Mouse (Mus musculus): ENCODE results near the gene Ldlrad3.

Ldlrad3 gene

DNA sequence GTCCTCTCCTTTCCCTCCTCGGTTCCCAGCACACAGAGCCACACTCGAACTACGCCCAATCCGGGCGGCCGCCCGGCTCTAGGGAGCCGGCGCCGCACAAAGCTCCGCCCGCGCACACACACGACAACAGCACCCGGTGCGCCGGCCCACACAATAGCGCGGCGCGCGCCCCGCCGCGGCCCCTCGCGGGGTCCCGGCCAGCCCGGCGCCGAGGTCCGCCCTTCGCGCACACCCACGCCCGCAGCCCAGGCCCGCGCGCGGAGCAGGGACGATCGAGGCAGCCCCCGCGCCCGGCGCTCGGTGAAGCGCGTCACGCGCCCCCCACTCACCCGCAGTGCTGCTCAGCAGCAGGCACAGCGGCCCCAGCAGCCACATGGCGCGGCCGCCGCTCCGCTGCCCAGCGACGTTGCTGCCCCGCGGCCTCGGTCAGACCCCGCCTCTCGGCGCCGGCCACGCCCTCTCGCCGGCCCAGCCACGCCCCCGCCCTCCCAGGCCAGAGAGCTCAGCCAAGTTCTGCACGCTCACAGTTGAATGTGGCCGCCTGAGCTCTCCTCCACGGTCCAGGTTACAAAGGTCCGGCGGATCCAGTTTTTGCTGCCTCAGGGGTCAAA is at the start of gene Ldlrad3:
Gene Ldlrad3 (minus strand): TSS at position 435 of the 611 bp plus-strand sequence.
- under 1% methylated on average over 73 of the region's 77 CpGs for WGBS

DNA sequence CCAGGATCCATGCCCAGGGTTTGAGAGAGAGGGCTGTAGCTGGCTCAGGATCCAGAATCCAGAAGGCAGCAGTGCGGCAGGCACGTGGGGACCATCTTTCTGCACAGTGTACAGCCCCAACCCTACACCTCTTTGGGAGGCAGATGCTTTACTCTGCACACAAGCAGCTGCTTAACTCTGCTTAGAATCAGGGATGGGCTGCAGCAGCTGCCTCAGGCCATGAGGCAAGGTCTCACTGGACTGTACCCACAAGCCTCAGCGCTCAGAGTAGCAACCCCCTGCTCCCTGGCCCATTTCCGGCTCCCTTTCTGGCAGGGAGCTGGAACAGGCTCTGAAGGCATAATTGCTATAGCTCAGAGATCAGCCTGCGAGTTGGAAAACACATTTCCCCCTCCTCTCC is 45.3 kb upstream of the Ldlrad3 start:
- WGBS, result 42% methylated on average over 5 of the region's 5 CpGs

DNA sequence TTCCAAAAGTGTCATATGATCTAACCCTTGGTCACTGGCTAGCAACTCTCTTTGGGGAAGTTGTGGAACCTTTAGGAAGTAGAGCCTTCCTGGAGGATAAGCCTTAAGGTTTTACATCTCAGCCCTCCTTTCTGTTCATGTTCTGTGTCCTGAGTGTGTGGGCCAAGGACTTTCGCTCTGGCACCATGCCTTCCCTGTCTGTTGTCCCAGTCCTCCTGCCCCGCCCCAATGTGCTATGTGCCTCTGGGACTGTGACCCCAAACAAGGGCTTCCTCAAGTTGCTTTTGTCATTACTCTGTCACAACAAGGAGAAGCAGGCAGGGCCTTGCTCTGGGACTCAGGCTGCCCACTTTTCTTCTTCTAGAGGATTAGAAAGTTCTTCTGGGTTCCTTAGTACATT is 42.9 kb upstream of the Ldlrad3 start:
- WGBS, result 92% methylated on average over 2 of the region's 2 CpGs

- WGBS, result 54% methylated on average over 5 of the region's 5 CpGs
These were observed 42.1 kb upstream of the Ldlrad3 start for GRCm38 (mm10) chr2:102228331-102228730.

DNA sequence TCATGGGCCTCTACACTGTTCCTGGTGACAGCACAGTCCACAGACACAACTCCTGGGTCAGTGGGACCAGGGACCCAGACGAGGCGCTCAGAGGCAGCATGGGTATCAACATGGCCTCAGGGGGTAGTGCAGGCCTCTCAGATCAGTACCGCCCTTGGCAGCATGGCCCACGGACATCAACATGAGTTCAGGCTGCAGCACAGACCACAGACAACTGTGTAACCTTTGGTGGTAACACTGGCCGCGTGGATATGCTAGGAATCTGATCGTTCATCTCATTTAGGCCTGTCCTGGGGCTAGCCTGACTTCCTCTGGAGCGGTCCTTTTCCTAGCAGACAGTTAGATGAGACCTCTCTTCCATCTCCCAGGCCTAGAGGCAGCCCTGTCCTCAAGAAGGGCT is 41.7 kb upstream of the Ldlrad3 start:
- WGBS, result 95% methylated on average over 8 of the region's 8 CpGs

- WGBS, result 85% methylated on average over 15 of the region's 15 CpGs
These were observed 40.1 kb upstream of the Ldlrad3 start for GRCm38 (mm10) chr2:102226274-102226673.

GRCm38 (mm10) chr2:102223355-102224128 is 37.4 kb upstream of the Ldlrad3 start:
- WGBS, result 30% methylated on average over 11 of the region's 11 CpGs

DNA sequence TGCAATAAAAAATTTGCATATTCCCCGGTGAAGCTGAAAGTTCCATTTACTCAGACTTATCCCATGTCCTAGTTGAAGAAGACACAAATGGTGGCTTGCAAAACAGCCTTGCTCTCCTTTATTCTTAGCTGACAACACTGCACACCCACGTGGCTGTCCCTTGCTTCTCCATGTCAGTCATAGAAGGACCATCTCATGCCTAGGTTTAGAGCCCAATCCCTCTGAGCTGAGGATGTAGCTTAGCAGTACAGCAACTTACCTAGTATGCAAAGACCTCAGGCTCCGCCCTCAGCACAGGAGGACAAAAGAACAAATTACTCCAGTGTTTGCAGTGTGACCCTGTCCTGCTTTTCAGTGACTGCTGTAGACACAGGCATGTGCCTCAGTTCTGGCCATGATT is 36.6 kb upstream of the Ldlrad3 start:
- 74% methylated on average over 3 of the region's 3 CpGs for WGBS

DNA sequence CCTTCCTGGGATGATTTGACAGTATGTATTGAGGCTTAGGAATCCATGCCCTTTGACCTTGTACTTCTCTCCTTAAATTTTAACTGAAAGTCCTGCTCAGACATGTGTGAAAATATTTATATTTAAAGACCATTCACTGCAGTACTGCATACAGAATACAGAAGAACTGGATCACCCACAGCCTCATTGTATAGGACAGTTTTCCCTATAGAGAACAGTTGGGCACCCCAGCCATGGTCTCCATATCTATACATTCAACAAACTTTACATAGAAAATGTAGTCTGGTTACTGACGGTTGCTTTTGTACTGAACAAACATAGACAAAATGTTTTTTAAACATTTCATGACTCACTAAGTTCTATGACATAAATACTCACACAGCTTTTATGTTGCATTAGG is 30.6 kb upstream of the Ldlrad3 start:
- WGBS, result 93% methylated on average over 1 of the region's 1 CpGs

DNA sequence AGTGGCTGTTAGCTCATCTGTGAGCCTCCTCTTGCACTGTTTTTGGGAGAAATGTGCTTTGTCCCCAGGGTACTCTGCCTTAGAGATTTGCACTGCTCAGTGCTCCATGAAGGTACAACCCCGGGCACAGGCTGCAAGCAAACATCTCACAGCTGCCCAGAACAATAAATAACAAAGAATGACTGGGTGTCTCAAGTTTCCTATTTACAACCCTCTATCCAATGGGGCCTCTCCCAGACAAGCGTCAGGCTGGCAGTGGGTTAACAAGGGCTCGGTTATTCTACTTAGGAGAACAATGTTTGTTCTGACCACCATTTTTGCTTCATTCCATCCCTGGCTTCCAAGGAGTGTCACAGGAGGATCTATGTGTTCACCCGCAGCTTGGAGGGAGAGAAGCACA is 25.9 kb upstream of the Ldlrad3 start:
- 66% methylated on average over 4 of the region's 4 CpGs for WGBS

GRCm38 (mm10) chr2:102205672-102206399 is 19.7 kb upstream of the Ldlrad3 start:
- 21% methylated on average over 14 of the region's 14 CpGs for WGBS

DNA sequence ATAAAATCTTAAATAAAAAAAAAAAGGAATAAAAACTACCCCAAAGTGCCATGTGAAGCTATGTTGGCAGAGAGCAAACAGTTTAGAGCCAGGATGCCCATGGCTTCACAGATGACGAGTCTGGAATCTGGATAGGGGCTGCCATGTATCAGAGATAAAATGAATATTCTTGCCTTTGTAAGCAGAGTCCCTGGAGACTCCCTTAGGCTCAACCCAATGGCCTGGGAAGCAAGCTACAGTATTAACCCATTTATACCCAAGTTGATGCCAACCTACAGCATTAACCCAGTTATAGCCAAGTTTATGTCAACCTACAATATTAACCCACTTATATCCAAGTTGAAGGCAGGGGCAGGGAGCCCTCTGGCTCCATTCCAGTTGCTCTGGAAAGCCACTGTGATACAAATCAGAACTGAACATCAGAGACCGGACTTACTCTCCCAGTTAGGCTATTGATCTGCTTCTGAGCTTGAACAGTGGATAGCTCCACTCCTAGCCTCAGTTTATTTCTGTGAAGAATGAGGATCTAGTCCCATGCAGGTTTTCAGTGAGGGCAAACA is 16.1 kb upstream of the Ldlrad3 start:
- WGBS, result 73% methylated on average over 2 of the region's 2 CpGs

DNA sequence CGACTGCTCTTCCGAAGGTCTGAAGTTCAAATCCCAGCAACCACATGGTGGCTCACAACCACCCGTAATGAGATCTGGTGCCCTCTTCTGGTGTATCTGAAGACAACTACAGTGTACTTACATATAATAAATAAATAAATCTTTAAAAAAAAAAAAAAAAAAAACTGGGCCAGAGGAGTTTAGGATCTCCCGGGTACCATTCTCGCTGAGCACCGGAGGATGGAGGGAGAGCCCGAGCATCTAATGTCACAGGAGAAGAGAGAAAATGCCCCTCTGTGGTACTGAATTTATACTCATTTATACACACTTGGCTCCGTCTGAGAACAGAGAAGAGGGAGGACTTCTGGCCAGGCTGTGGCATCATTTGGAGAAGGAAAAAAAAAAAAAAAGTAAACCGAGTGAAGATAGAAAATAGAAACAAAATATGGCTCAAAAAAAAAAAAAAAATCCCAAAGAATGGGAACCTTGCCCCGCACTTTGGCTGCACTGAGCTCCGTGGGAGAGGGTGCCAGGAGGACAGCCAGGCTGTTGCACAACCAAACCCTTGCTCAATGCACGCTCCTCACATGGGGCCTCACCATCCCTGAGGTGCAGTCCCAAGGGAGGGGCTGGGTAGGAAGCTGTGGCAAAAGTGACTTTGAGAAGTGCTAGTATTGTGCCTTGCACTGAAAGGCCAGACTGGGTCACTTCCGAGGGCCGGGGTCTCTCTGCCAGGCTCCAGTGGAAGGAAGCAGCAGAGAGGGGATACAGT is 15.2 kb upstream of the Ldlrad3 start:
- 44% methylated on average over 12 of the region's 14 CpGs for WGBS

DNA sequence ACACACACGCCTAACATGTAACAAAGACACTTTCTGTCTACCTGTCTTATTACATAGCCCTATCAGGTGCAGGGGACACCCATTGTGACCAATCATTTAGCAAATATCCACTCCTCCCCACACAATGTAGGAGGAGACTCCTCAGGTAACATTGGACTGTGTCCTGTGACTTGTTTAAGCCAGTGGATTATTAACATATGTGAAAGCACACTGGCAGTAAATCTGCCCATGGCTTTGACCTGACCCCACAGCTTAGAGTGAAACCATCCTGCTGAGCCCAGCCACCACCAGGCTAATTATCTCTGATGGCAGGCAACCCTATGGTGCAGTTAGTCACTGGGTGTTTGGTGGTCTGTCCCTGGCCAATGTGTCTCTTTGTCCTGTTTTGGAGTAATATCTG is 11.1 kb upstream of the Ldlrad3 start:
- 97% methylated on average over 1 of the region's 1 CpGs for WGBS

DNA sequence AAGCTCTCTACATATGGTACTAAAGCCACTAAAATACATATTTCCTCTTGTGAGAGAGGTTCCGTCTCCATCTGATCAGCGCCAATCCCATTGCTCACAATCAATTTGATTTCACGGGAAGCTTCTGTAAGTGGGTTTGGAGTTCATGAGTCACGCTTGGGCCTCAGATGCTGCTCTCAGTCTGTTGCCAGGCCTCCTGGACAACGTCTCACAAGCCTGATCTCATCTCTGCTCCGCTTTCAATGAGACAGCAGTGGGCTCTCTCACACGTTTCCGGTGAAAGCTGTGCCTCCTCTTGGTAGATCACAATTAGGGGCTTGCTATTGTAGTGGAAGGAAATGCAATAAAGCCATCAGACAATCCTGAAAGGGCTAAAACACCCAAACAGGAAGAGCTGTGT is 10.5 kb upstream of the Ldlrad3 start:
- WGBS, result 65% methylated on average over 8 of the region's 8 CpGs

DNA sequence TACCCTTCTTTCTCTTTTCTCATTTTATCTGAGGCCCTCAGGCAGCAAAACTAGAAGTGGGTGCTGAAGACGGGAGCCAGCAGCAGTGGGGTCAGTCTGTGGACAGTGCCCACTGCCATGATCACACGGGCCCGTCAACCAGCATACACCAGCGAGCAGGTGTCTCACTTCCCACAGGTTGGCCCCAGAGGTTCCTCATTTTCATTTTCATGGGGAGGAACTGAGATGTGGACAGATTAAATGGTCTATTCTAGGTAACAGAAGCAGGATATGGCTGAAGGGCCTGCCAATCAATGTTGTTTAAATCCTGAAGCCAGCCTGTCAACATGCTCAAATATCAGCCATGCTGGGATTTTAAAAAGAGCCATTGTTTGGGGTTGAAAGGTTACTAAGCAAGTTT is 9.3 kb upstream of the Ldlrad3 start:
- 89% methylated on average over 4 of the region's 4 CpGs for WGBS

DNA sequence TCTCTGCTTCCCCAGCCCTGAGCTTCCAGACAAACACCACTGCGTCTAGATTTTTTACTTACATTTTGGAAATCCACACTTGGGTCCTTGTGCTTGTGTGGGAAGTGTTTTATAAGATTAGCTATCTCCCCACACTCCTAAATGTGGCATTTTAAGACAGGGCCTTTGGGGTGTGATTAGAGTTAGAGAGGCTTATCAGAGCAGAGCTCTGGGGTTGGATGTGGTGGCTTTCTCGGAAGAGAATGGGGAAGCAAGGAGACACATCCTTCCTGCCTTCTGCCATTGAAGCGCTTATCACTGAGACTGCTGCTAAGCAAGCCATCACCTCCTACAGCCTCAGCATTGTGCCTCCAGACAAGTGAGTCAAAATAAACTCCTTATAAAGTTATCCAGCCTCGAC is 8.1 kb upstream of the Ldlrad3 start:
- 48% methylated on average over 4 of the region's 4 CpGs for WGBS

DNA sequence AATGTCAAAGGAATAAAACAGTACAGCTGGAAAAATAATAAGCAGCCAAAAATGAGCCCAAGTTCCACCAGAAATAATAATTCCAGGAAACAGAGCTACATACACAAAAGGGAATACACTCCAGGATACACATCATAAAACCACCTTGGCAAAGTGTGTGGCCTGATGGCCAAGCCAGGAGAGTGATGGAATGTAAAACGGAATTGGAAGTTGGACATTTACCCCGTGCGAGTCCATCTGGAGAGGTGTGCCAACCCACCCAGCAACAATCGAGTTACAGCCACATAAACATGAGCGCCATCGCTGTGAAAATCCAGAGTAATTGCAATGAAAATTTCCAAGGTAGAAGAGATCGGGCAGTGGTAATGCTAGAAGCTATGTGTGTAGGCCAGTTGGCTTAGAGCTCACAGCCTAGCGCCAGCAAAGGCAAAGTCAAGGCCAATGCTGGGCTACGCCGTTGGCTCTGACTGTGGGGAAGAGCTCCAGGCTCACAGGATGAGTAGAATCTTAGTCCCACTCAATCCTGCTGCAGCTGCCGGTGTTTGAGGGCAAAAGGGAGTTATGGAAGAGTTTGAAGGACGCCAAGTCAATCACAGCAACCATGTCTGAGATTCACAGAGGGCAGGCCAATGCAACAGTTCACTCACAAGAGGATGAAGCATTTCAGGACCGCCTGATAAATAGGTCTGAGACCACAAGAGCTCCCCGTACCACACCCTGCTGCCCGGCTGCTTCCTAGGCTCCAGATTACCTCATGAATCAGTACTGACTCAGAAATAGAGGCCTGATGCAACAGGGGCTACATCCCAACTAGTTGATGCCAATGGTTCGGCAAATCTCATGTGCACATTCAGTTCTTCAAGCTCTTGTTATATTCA is 7.0 kb upstream of the Ldlrad3 start:
- 87% methylated on average over 16 of the region's 16 CpGs for WGBS

DNA sequence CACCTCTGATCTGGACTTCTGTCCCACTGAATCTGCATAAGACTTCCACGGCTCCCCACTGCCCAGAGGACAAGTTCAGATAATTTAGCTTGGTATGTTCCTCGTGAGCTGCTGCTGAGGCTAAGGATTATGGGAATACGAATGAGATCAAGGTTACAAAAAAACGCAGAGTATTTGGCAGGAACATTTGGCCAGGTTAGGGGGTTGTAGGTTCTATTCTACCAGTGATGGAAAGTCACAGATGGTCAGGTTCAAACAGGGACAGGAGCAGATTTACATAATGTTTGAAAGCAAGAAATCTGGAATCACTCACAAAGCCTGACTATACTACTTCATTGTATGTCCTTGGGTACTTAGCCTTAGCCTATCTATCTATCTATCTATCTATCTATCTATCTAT is 5.6 kb upstream of the Ldlrad3 start:
- WGBS, result 74% methylated on average over 4 of the region's 4 CpGs

DNA sequence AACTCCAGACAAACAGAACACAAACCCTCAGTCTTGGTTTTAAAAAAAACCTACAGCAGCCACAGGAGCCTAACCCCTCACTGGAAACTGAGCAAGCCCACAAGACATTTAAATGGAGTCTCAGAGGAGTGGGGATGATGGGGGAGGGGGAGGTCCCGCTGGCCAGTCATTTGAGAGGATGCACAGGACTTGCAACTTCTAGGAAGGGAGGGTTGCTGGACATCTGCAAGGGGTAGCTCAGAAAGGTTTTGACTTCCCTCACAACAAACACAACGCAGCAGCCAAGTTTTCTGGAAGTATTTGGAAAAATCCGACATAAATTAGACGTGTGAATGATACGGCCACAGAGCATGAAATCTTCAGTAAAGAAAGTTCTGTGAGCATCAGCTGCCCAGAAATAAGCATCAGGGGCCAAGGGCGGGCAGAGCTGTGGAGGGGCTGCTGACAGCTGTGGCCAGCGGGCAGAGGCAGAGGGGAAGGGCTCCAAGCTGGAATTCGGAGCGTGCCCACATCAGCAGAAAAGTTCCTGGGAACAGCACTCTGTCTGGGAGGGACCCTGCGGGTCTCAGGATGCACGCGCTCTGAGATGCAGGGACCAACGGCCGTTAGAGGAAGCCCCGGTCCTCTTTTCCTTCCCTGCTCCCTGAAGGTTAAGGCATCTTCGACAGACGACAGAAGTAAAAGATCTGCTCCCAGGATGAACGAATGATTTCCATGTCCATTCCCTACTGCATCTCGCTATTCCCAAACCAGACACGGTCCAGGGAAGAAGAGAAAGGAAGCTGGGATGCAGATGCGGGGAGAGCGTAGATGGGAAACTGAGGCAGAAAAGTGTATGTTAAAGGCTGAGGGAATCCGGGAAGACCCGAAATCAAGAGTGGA is 875 bp downstream of the Ldlrad3 start:
- 4% methylated on average over 24 of the region's 24 CpGs for WGBS

All from cerebral cortex, adult 2 months (tissue).